Mouse (Mus musculus): Measurements from ENCODE around the gene Gm11595. TPM values are rescaled to one million over a fixed set of nuclear protein-coding genes. Genes with fewer than 3 reads are reported as not detected.

Gm11595 gene
- total and polyA plus RNA-seq, 3 experiments: not detected

DNA sequence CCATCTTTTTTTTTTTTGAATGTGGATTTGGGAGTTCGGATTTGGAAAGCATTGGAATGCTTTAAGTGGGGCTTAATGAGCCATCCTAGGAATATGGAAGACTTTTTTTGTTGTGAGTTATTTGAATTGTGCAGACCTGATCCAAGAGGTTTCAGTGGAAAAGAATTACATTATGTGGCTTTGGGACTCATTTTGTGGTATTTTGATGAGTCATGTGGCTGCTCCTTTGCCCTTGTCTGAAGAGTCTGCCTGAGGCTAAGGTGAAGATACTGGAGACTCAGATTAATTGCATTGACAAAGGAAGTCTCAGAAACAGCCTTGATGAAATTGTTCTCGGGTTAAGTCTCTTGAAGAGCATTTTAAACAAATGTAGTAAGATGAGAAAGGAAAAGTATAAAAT is 4.3 kb downstream of the Gm11595 start:
- H3K9me3 ChIP-seq (replicated peaks; ENCODE audit: low read length): no peaks in the 10 kb centered on the region
- no peak for DNase-seq (ENCODE audit: extremely low read depth)
- dilution Hi-C loops (cut with MboI; ENCODE audit: extremely low pct_ligation_motif_present, extremely low pct_unique_long_range_greater_than_20kb, low sequenced_read_pairs): no loop called here
- in situ Hi-C loops (cut with MboI; ENCODE audit: low pct_ligation_motif_present, low pct_unique_long_range_greater_than_20kb, low sequenced_read_pairs): no loop called here
- peaks cover 79% of the 10 kb centered on the region for H3K27me3 ChIP-seq (replicated peaks)
- TF ChIP-seq SIN3A (IDR thresholded peaks at IDR 0.05; ENCODE audit: low read length) (no peak), MXI1 (IDR thresholded peaks at IDR 0.05; ENCODE audit: low read depth, low read length) (no peak), POLR2A (IDR thresholded peaks at IDR 0.05; ENCODE audit: low read depth, low read length) (no peak), CHD2 (IDR thresholded peaks at IDR 0.05; ENCODE audit: low read length) (no peak), USF2 (conservative IDR thresholded peaks at IDR 0.05; ENCODE audit: low read depth, low read length) (no peak)
- H3K9ac ChIP-seq (ENCODE audit: insufficient read depth, low read depth): no peak overlapping the region
- no peak overlapping the region for H3K27ac ChIP-seq (ENCODE audit: insufficient read depth, low read depth)
- H3K36me3 ChIP-seq (replicated peaks in 1 of 2; ENCODE audit: control insufficient read depth in 1 of 2, insufficient read depth in 1 of 2, low read length in 1 of 2): no peaks in the 10 kb centered on the region
- H3K4me3 ChIP-seq (replicated peaks in 1 of 3; ENCODE audit: low read depth in 2 of 3, low read length in 2 of 3, poor library complexity in 1 of 3): no peak overlapping the region
- H3K79me2 ChIP-seq (replicated peaks; ENCODE audit: control insufficient read depth, extremely low read depth, insufficient read depth, poor library complexity, severe bottlenecking): no peaks in the 10 kb centered on the region
- no peaks in the 10 kb centered on the region for H3K4me1 ChIP-seq (ENCODE audit: control insufficient read depth in 1 of 2, insufficient read depth in 2 of 2)
- no peak overlapping the region for H3K4me2 ChIP-seq (ENCODE audit: insufficient read depth, low read depth, poor library complexity, severe bottlenecking)

GRCm38 (mm10) chr11:99758877-99759276 is 13.8 kb downstream of the Gm11595 start:
- no peaks in the 10 kb centered on the region for H3K9me3 ChIP-seq (replicated peaks; ENCODE audit: low read length)
- dilution Hi-C loops (cut with MboI; ENCODE audit: extremely low pct_ligation_motif_present, extremely low pct_unique_long_range_greater_than_20kb, low sequenced_read_pairs): no loop called here
- H3K4me1 ChIP-seq (ENCODE audit: control insufficient read depth in 1 of 2, insufficient read depth in 2 of 2): no peaks in the 10 kb centered on the region
- DNase-seq (ENCODE audit: extremely low read depth): no peak
- H3K9ac ChIP-seq (ENCODE audit: insufficient read depth, low read depth): no peak overlapping the region
- TF ChIP-seq POLR2AphosphoS2 (IDR thresholded peaks at IDR 0.05; ENCODE audit: low read depth, low read length) (no peak), CTCF (conservative IDR thresholded peaks at IDR 0.05 in 1 of 2, IDR thresholded peaks at IDR 0.05 in 1 of 2; ENCODE audit: low read depth in 2 of 2, low read length in 2 of 2) (no peak), ETS1 (conservative IDR thresholded peaks at IDR 0.05; ENCODE audit: low read depth, low read length) (no peak), KAT2A (IDR thresholded peaks at IDR 0.05; ENCODE audit: insufficient replicate concordance, low read length) (no peak), UBTF (IDR thresholded peaks at IDR 0.05; ENCODE audit: low read depth, low read length) (no peak), GABPA (IDR thresholded peaks at IDR 0.05; ENCODE audit: insufficient replicate concordance, low read depth, low read length) (no peak), SMC3 (IDR thresholded peaks at IDR 0.05; ENCODE audit: low read depth, low read length) (no peak), EP300 (IDR thresholded peaks at IDR 0.05; ENCODE audit: low read length) (no peak), NELFE (IDR thresholded peaks at IDR 0.05; ENCODE audit: low read depth, low read length) (no peak), PAX5 (IDR thresholded peaks at IDR 0.05; ENCODE audit: low read length) (no peak), ZKSCAN1 (IDR thresholded peaks at IDR 0.05; ENCODE audit: borderline replicate concordance, low read depth, low read length) (no peak), MAFK (IDR thresholded peaks at IDR 0.05; ENCODE audit: insufficient replicate concordance, low read length) (no peak), SIN3A (IDR thresholded peaks at IDR 0.05; ENCODE audit: low read length) (no peak), MEF2A (IDR thresholded peaks at IDR 0.05; ENCODE audit: borderline replicate concordance, low read depth, low read length) (no peak)
- H3K4me3 ChIP-seq (replicated peaks in 1 of 3; ENCODE audit: low read depth in 2 of 3, low read length in 2 of 3, poor library complexity in 1 of 3): no peak overlapping the region
- in situ Hi-C loops (cut with MboI; ENCODE audit: low pct_ligation_motif_present, low pct_unique_long_range_greater_than_20kb, low sequenced_read_pairs): no loop called here
- peaks cover 82% of the 10 kb centered on the region for H3K27me3 ChIP-seq (replicated peaks)
- no peak overlapping the region for H3K4me2 ChIP-seq (ENCODE audit: insufficient read depth, low read depth, poor library complexity, severe bottlenecking)
- no peaks in the 10 kb centered on the region for H3K79me2 ChIP-seq (replicated peaks; ENCODE audit: control insufficient read depth, extremely low read depth, insufficient read depth, poor library complexity, severe bottlenecking)
- H3K27ac ChIP-seq (ENCODE audit: insufficient read depth, low read depth): no peak overlapping the region
- H3K36me3 ChIP-seq (replicated peaks in 1 of 2; ENCODE audit: control insufficient read depth in 1 of 2, insufficient read depth in 1 of 2, low read length in 1 of 2): no peaks in the 10 kb centered on the region
